Mouse (Mus musculus): ENCODE measurements around the gene Rrp9. TPM values are rescaled to one million over a fixed set of nuclear protein-coding genes. Genes with fewer than 3 reads are reported as not detected.
"Not testable (repeated sequence)": the region's sequence is repeated elsewhere in the genome, so short reads cannot be mapped to it uniquely, and the experiment has no call there.

The Rrp9 gene
- total RNA-seq, 2 experiments from 2014 or later, result 3.5 to 6.4 TPM

- ATAC-seq (replicated peaks; ENCODE audit: low FRiP score, poor library complexity, severe bottlenecking), result no peak
These were observed 3.9 kb upstream of the Rrp9 start for GRCm38 (mm10) chr9:106471892-106472291.

GRCm38 (mm10) chr9:106472321-106472720, 3.4 kb upstream of the Rrp9 start:
- ATAC-seq (replicated peaks; ENCODE audit: low FRiP score, poor library complexity, severe bottlenecking), result no peak

GRCm38 (mm10) chr9:106473081-106473752, 2.5 kb upstream of the Rrp9 start:
- ATAC-seq (replicated peaks; ENCODE audit: low FRiP score, poor library complexity, severe bottlenecking), result no peak

- no peak for ATAC-seq (replicated peaks; ENCODE audit: low FRiP score, poor library complexity, severe bottlenecking)
These were observed 2.0 kb upstream of the Rrp9 start for GRCm38 (mm10) chr9:106473753-106474105.

DNA sequence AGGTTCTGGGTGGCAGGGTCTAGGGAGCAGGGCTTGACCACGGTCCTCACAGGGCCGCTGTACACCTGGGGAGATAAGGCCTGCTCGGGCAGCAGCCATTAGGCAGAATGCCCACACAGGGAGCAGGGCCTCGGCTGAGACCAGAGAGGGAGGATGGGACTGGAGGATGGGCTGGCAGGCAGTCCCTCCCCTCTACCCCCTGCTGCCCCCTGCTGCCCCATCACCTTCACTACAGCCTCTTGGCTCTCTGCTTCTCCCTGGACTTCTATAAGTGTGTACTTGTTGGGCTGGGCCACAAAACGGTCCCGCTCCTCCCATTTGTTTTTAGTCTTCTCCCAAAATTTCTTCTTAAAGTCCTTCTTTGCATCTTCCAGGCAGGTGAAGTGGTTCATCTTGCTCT, 1.3 kb upstream of the Rrp9 start:
- no peak for ATAC-seq (replicated peaks; ENCODE audit: low FRiP score, poor library complexity, severe bottlenecking)

GRCm38 (mm10) chr9:106475046-106475445, 717 bp upstream of the Rrp9 start:
- ATAC-seq (replicated peaks; ENCODE audit: low FRiP score, poor library complexity, severe bottlenecking), result no peak

DNA sequence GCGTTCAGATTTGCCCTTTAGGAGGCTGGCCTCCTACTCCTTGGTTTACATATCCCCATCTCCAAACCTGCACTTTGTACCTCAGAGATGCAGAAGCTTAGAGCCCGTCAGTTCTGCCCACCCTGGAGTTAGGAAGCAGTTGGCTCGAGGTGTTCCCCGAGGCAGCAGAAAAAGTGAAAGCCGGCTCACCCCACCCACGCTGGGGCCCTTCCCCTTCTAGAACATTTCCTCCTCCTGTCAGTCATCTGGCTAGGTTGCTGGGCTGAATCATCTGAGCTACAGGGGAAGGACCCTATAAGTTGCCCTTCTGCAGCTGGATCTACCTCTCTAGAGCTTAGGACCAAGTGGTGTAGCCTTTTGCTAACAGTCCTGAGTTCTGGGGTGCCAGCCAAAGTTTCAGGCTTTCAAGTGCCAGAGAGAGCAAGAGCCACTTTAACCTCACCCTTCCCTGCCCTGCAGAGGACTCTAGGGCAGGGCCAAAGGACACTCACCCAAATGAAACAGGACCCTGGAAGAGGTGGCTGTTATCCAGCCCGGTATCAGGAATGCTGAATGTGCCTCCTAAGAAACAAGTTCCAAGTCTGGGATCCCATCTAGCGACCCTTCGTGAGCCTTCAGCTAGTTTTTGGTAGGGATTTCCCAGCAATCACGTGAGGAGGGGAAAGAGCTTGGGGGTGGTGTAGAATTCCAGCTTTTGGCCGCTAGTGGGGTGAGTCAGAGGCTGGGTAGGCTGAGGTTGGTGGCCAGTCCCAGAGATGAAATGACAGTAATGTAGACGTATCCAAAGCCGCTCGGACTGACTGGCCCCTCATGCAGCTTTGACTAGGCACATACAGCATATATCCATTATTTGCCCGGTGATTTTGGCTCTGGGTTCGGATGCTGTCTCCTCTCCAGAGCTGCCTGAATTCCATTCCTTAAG, 500 bp downstream of the Rrp9 start:
- ATAC-seq (replicated peaks; ENCODE audit: low FRiP score, poor library complexity, severe bottlenecking), result no peak; the same call in 1 of the 2 replicates

DNA sequence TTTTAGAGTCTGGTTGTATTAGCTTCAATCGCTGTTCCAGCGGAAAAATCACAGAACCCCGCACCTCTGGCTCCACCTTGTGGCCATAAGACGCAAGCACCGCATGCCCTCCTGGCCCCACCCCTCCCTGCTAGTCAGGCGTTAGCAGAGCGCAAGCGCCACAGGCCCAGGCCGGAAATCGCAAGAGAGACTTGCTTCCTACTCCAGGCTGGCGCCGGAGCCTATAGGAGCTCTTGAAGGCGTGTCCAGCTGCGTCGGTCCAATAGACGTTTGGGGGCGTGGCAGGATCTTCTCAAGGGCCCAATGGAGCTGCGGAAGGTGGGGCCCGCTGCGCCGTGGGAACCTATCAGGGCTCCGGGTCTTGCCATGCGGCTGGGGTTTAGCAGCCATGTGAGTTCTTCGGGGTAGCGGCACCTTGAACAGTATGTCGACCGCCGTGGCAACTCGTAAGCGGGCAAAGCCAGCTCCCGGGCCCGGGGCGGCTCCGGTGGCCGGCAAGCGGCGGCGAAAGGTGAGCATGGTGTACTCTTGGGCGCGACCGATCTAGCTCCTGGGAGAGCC, 1.2 kb downstream of the Rrp9 start, which contains the start of gene Parp3:
Gene Parp3 (minus strand): TSS at position 26 of the 561 bp plus-strand sequence.
- ATAC-seq (replicated peaks; ENCODE audit: low FRiP score, poor library complexity, severe bottlenecking), result peak; percentile 98

DNA sequence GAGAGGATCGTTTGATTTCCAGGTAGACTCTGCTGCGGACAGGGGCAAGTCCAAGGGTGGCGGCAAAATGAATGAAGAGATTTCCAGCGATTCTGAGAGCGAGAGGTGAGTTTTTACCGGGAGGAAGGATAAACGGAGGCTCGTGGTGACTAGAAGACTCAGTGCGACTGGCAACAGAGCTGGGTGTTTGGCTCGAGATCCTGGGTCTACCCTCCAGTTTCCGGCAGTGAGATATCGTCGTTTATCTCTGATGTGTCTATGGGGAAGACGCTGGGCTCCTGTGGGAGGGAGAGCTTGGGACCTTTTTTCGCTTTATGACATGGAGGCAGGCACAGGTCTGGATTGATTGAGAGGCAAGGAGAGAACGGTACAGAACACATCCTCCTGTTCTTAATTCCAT, 1.9 kb downstream of the Rrp9 start:
- no peak for ATAC-seq (replicated peaks; ENCODE audit: low FRiP score, poor library complexity, severe bottlenecking)

DNA sequence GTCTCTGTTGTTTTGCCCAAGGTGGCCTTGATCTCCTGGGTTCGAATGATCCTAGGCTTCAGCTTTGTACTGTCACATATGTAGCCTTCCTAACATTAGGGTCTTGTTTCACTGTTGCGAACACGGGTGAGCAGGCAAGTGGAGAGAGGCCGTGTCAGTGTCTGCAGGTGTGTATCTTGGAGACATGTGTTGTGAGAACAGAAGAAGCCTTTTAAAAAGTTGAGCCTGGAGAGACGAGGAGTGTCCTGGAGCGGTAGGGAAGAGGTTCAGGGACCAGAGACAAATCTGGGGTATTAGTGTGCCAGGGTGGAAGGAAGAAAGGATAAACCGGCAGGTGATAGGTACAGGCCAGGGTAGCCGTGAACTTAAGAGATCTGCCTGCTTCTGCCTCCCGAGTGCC, 2.3 kb downstream of the Rrp9 start:
- no peak for ATAC-seq (replicated peaks; ENCODE audit: low FRiP score, poor library complexity, severe bottlenecking)

GRCm38 (mm10) chr9:106480541-106480940, 4.8 kb downstream of the Rrp9 start:
- no peak for ATAC-seq (replicated peaks; ENCODE audit: low FRiP score, poor library complexity, severe bottlenecking)

DNA sequence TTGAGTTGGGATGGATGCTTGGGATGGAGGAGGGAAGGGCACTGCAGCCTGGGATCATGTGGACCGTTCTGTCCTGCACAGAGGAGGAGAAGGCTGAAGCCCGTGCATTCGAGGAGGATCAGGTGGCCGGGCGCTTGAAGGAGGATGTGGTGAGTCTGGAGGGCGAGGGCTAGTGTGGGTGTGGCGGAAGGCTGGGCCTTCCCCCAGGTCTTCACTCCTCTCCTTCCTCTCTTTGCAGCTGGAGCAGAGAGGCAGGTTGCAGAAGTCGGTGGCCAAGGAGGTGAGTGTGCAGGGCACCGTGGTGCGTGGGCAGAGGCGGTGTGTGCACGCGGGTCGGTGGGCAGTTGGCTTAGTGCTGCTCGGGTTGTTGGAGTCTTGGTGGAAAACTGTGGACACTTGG, 5.3 kb downstream of the Rrp9 start:
- ATAC-seq (replicated peaks; ENCODE audit: low FRiP score, poor library complexity, severe bottlenecking), result no peak

DNA sequence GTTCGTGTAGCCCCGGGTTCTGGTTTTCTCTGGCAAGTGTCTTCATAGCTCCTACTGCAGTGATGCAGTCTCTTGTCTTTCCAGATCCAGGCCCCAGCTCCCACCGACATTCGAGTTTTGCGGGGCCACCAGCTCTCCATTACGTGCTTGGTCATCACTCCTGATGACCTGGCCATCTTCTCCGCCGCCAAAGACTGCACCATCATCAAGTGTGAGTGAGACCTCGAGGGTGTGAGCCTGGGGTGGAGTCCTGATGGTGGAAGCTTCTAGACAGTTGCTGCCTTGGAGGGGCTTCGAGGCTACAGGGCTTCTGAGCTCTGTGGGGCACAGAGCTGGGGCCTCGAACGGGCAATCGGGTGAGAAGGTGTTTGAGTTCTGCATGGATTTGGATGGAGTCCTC, 5.9 kb downstream of the Rrp9 start:
- no peak for ATAC-seq (replicated peaks; ENCODE audit: low FRiP score, poor library complexity, severe bottlenecking)

DNA sequence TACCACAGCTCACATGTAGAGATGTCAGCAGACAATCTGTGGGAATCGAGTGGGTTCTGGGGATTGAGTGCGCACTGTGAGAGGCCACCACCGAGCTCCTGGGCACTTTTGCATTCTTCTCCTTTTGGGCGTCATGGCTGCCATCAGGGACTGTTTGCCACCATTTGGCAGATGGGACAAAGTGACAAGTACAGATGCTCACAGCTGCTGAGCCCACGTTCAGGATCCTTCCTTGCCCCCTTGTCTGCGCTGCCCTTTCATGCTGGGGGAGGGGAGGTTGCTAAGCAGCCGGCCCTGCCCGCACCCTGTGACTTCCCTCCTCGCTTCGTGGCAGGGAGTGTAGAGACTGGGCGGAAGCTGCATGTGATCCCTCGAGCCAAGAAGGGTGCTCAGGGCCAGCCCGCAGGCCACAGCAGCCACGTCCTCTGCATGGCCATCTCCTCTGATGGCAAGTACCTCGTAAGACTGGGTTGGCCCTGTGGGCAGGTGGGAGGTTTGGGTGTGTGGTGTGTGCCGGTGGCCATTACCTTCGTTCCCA, 6.9 kb downstream of the Rrp9 start:
- no peak for ATAC-seq (replicated peaks; ENCODE audit: low FRiP score, poor library complexity, severe bottlenecking)

DNA sequence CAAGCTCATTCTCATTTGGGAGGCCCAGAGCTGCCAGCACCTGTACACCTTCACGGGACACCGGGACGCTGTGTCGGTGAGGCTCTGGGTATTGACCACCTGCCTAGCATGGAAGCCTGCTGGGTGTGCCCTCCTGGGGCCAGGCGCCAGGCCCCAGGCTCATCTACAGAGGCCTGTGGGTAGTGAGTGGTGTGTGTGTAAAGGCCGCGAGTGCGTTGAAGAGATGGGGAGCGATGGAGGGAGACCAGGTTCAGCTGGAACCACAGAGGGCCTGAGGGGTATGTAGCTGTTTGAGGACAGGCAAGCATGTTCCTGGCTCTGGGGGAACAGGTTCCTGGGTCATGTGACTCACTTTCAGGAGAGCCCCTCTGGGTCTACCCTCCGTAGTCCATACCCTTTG, 7.4 kb downstream of the Rrp9 start:
- no peak for ATAC-seq (replicated peaks; ENCODE audit: low FRiP score, poor library complexity, severe bottlenecking)

DNA sequence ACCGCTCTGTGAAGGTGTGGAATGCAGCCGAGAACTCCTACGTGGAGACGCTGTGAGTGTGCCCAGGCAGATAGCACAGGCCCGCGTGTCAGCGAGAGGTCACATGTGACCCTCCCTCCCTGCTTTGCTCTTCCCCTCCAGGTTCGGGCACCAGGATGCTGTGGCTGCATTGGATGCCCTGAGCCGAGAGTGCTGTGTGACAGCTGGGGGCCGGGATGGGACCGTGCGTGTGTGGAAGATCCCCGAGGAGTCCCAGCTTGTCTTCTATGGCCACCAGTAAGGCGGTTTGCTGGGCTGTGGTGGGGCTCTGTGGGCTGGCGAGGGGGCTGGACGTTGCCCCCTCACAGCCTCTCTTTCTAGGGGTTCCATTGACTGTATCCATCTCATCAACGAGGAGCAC, 7.8 kb downstream of the Rrp9 start:
- ATAC-seq (replicated peaks; ENCODE audit: low FRiP score, poor library complexity, severe bottlenecking), result no peak

- no peak for ATAC-seq (replicated peaks; ENCODE audit: low FRiP score, poor library complexity, severe bottlenecking)
These were observed 9.3 kb downstream of the Rrp9 start for GRCm38 (mm10) chr9:106485076-106485475.

DNA sequence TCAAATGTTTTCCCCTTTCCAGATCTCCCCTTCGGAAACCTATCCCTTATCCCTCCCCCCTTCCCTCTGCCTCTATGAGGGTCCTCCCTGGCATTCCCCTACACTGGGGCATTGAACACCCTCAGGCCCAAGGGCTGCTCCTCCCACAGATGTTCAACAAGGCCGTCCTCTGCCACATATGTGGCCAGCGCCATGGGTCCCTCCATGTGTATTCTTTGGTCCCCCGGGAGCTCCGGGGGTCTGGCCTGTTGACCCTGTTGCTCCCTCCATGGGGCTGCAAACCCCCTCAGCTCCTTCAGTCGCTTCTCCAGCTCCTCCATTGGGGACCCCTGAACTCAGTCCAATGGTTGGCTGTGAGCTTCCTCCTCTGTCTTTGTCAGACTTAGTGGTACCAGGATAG, 11.8 kb downstream of the Rrp9 start:
- ATAC-seq (replicated peaks; ENCODE audit: low FRiP score, poor library complexity, severe bottlenecking), result not testable (repeated sequence)

- ATAC-seq (replicated peaks; ENCODE audit: low FRiP score, poor library complexity, severe bottlenecking), result no peak
These were observed 23.9 kb downstream of the Rrp9 start, which contains the start of gene Iqcf1 for GRCm38 (mm10) chr9:106499667-106500066. Gene Iqcf1 (plus strand): TSS chr9:106499967.

- no peak for ATAC-seq (replicated peaks; ENCODE audit: low FRiP score, poor library complexity, severe bottlenecking)
These were observed 26.1 kb downstream of the Rrp9 start for GRCm38 (mm10) chr9:106501846-106502245.

DNA sequence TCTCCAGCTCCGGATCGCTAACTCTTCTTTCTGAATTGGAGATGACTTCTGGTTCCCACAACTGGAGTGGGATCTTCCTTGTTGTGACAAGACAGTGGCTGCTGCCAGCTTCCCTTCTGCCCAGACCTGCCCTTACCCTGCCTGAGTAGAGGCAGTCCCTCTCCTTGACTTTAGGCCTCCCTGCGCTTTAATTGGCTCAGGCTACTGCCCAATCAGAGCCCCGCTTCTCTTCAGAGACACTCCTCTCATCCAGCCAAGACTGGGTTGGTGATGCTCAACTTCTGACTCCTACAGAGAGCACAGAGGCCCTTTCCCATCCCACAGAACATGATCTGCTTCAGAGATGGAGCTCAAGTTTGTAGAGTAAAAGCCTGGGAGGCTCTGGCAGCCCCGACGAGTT, 28.5 kb downstream of the Rrp9 start:
- no peak for ATAC-seq (replicated peaks; ENCODE audit: low FRiP score, poor library complexity, severe bottlenecking)

Data from erythroblast, adult 5-6 weeks (primary cell).